Mouse (Mus musculus) heart, embryonic 11.5 days (tissue): ENCODE results near the gene Gm42517. TPM values are rescaled to one million over a fixed set of nuclear protein-coding genes. Genes with fewer than 3 reads are reported as not detected.

ENCODE experiments used
- ATAC-seq: fragments of 200-750 bp; cut with Nextera tagmentation; replicated peaks from 2 replicates; pipeline ENCODE4 v1.8.0; 2017; ENCODE audit warnings: moderate library complexity; ENCODE audit not compliant: insufficient number of reproducible peaks, low FRiP score, low TSS enrichment
- H3K27ac ChIP-seq: fragments of 300-500 bp; sonication (generic); 2 replicates; pipeline ENCODE4 v1.5.1; 2014; ENCODE audit warnings: mild to moderate bottlenecking, low read depth, low read length
- H3K27me3 ChIP-seq: fragments of 300-500 bp; sonication (generic); 2 replicates; pipeline ENCODE4 v1.6.1; 2014; ENCODE audit warnings: mild to moderate bottlenecking, low read length, mixed read lengths; ENCODE audit not compliant: control insufficient read depth, insufficient read depth
- H3K36me3 ChIP-seq: fragments of 300-500 bp; sonication (generic); 2 replicates; pipeline ENCODE4 v1.6.1; 2014; ENCODE audit warnings: mild to moderate bottlenecking, low read length, moderate library complexity, mixed read lengths; ENCODE audit not compliant: control insufficient read depth, insufficient read depth
- H3K4me1 ChIP-seq: fragments of 300-500 bp; sonication (generic); 2 replicates; pipeline ENCODE4 v1.6.1; 2014; ENCODE audit warnings: low read length; ENCODE audit not compliant: control insufficient read depth, insufficient read depth
- H3K4me2 ChIP-seq: fragments of 300-500 bp; sonication (generic); 2 replicates; pipeline ENCODE4 v1.6.1; 2014; ENCODE audit warnings: mild to moderate bottlenecking, moderate library complexity
- H3K4me3 ChIP-seq: fragments of 300-500 bp; sonication (generic); 2 replicates; pipeline ENCODE4 v1.5.1; 2014; ENCODE audit warnings: low read depth, low read length
- H3K9ac ChIP-seq: fragments of 300-500 bp; sonication (generic); 2 replicates; pipeline ENCODE4 v1.6.1; 2014; ENCODE audit warnings: mild to moderate bottlenecking, low read depth, low read length, moderate library complexity
- H3K9me3 ChIP-seq: fragments of 300-500 bp; sonication (generic); replicated peaks from 2 replicates; pipeline ENCODE4 v1.6.1; 2016; ENCODE audit warnings: low read length; ENCODE audit not compliant: control insufficient read depth
- whole genome bisulfite sequencing: fragments of 180-500 bp; shearing (Covaris S2); extraction: QIAGEN DNeasy Blood & Tissue Kit; methylation state at CpG from one replicate; pipeline ENCODE4 v1.1.7; 2014; ENCODE audit not compliant: insufficient replicate concordance; 5-methylcytosine and 5-hydroxymethylcytosine counted together
- polyA plus RNA-seq: library from polyadenylated mRNA; unstranded; fragments of >200 nt; fragmentation: Nextera tagmentation; extraction: Ambion mirVana; gene quantifications from 2 replicates; pipeline ENCODE4 v1.2.1, GENCODE M21; 2014

Gm42517 gene
- polyA plus RNA-seq, 1 experiment from 2014 or later, result 0.16 TPM

GRCm38 (mm10) chr5:108378346-108378745 lies 10.6 kb upstream of the Gm42517 start:
- 69% methylated on average over 4 of the region's 4 CpGs for WGBS
- no peaks in the 10 kb centered on the region for H3K4me1 ChIP-seq

GRCm38 (mm10) chr5:108376059-108376458 lies 8.3 kb upstream of the Gm42517 start:
- Histone ChIP-seq H3K4me1 (no peaks in the 10 kb centered on the region), H3K27me3 (peaks cover 15% of the 10 kb centered on the region), H3K36me3 (no peaks in the 10 kb centered on the region), H3K9me3 (no peaks in the 10 kb centered on the region), H3K4me3 (no peak overlapping the region), H3K9ac (no peak overlapping the region), H3K27ac (no peak overlapping the region), H3K4me2 (no peak overlapping the region)
- 53% methylated on average over 1 of the region's 1 CpGs for WGBS
- no peak for ATAC-seq

More at GRCm38 (mm10) chr5:108378346-108378745, 10.6 kb upstream of the Gm42517 start:
- no peak overlapping the region for H3K27ac ChIP-seq
- H3K9ac ChIP-seq, result no peak overlapping the region
- no peak overlapping the region for H3K4me3 ChIP-seq
- H3K27me3 ChIP-seq, result 0 out of 2 replicates have a peak, but pooled peaks cover 3% of the 10 kb centered on the region
- no peak overlapping the region for H3K4me2 ChIP-seq
- no peaks in the 10 kb centered on the region for H3K36me3 ChIP-seq
- no peaks in the 10 kb centered on the region for H3K9me3 ChIP-seq
- no peak for ATAC-seq

- no peaks in the 10 kb centered on the region for H3K9me3 ChIP-seq
- H3K36me3 ChIP-seq, result no peaks in the 10 kb centered on the region
- H3K9ac ChIP-seq, result no peak overlapping the region
- H3K27me3 ChIP-seq, result peaks cover 35% of the 10 kb centered on the region
- no peak overlapping the region for H3K27ac ChIP-seq
- 0 out of 2 replicates have a peak, but pooled peaks cover 4% of the 10 kb centered on the region for H3K4me1 ChIP-seq
- H3K4me2 ChIP-seq, result no peak overlapping the region
- H3K4me3 ChIP-seq, result no peak overlapping the region
- no peak for ATAC-seq
- 69% methylated on average over 5 of the region's 5 CpGs for WGBS
Observed at GRCm38 (mm10) chr5:108374079-108374478, 6.4 kb upstream of the Gm42517 start.

- H3K27ac ChIP-seq, result no peak overlapping the region
- H3K9ac ChIP-seq, result no peak overlapping the region
- WGBS, result 3% methylated on average over 6 of the region's 6 CpGs
- H3K36me3 ChIP-seq, result no peaks in the 10 kb centered on the region
- H3K9me3 ChIP-seq, result no peaks in the 10 kb centered on the region
- peaks cover 16% of the 10 kb centered on the region; the same call in 1 of the 2 replicates for H3K4me1 ChIP-seq
- no peak overlapping the region for H3K4me2 ChIP-seq
- ATAC-seq, result no peak
- H3K27me3 ChIP-seq, result peaks cover 72% of the 10 kb centered on the region
- no peak overlapping the region for H3K4me3 ChIP-seq
Observed at GRCm38 (mm10) chr5:108369964-108370363, 2.2 kb upstream of the Gm42517 start.

GRCm38 (mm10) chr5:108368851-108369621 lies 1.3 kb upstream of the Gm42517 start:
- Histone ChIP-seq H3K9ac (0 out of 2 replicates have a peak overlapping the region, but pooled peaks have one; percentile 10), H3K27ac (no peak overlapping the region), H3K36me3 (no peaks in the 10 kb centered on the region), H3K4me3 (peak overlapping the region; percentile 52), H3K9me3 (no peaks in the 10 kb centered on the region), H3K4me1 (peaks cover 16% of the 10 kb centered on the region; the same call in 1 of the 2 replicates), H3K4me2 (peak overlapping the region; percentile 80), H3K27me3 (peaks cover 81% of the 10 kb centered on the region)
- ATAC-seq, result no peak
- WGBS, result 1% methylated on average over 49 of the region's 49 CpGs

GRCm38 (mm10) chr5:108368446-108368845 lies 724 bp upstream of the Gm42517 start:
- Histone ChIP-seq H3K4me1 (peaks cover 16% of the 10 kb centered on the region; the same call in 1 of the 2 replicates), H3K27ac (no peak overlapping the region), H3K9ac (no peak overlapping the region), H3K4me2 (peak overlapping the region; percentile 96), H3K4me3 (peak overlapping the region; percentile 62), H3K9me3 (no peaks in the 10 kb centered on the region), H3K36me3 (no peaks in the 10 kb centered on the region), H3K27me3 (peaks cover 85% of the 10 kb centered on the region)
- WGBS, result 6% methylated on average over 6 of the region's 6 CpGs
- no peak for ATAC-seq

- Histone ChIP-seq H3K27me3 (peaks cover 85% of the 10 kb centered on the region), H3K36me3 (no peaks in the 10 kb centered on the region), H3K4me1 (peaks cover 16% of the 10 kb centered on the region; the same call in 1 of the 2 replicates), H3K4me2 (peak overlapping the region; percentile 96), H3K27ac (no peak overlapping the region), H3K9ac (peak overlapping the region; percentile 34; the same call in 1 of the 2 replicates), H3K4me3 (peak overlapping the region; percentile 62), H3K9me3 (no peaks in the 10 kb centered on the region)
- 0 out of 2 replicates have a peak, but pooled peaks have one; percentile 35 for ATAC-seq
- under 1% methylated on average over 45 of the region's 100 CpGs for WGBS
Observed at GRCm38 (mm10) chr5:108366984-108367841, 509 bp downstream of the Gm42517 start.

- Histone ChIP-seq H3K4me3 (peak overlapping the region; percentile 62), H3K9ac (peak overlapping the region; percentile 34; the same call in 1 of the 2 replicates), H3K27ac (no peak overlapping the region), H3K4me2 (peak overlapping the region; percentile 96), H3K9me3 (no peaks in the 10 kb centered on the region), H3K36me3 (no peaks in the 10 kb centered on the region), H3K4me1 (peaks cover 16% of the 10 kb centered on the region; the same call in 1 of the 2 replicates), H3K27me3 (peaks cover 80% of the 10 kb centered on the region)
- ATAC-seq, result no peak
- 2% methylated on average over 60 of the region's 60 CpGs for WGBS
Observed at GRCm38 (mm10) chr5:108366328-108366983, 1.3 kb downstream of the Gm42517 start.
